Mouse (Mus musculus) embryo, embryonic 10.5 days (tissue): ENCODE results near the gene Fgd6.

Source experiments
- DNase-seq: peaks from one replicate; pipeline ENCODE4 v3.0.0-alpha.2; 2015; ENCODE audit warnings: low spot score

Gene Fgd6

DNA sequence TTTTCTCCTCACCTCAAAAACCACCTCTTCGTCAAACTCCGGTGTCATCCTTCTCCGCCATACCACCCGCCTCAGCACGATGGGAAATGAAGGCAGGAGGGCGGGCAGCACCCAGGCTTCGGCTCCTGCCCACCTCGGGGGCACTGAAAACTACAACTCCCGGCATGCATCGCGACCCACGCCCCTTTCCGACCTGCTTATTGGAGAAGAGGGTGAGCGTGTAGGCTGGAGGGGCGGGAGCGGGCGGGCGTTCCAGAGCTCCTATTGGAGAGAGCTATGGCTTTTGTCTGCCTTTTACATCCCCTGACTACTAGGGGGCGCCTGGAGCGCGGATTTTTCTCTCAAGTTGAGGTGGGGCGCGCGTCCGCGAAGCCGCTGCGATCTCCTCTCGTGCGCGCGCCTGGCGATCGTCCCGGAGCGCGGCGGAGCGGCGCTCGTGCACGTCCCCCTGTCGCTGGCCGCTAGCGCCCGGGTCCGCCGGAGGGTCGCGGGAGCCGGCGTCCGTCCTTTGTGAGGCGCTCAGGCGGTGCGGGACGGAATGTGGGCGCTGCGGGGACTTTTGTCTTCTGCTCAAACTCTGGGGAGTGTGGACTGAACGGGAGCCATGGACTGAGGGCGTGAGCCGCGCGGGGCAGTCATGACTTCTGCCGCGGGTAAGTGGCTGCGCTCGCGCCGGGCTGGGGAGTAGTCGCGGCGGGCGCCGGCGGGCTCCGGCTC lies at the start of gene Fgd6, which contains the start of gene Vezt:
Fgd6 (plus strand) TSS at position 344 of the 717 bp plus-strand sequence.
Vezt (minus strand) TSS at position 160 of the 717 bp plus-strand sequence.
- DNase-seq, result peak; percentile 100

DNA sequence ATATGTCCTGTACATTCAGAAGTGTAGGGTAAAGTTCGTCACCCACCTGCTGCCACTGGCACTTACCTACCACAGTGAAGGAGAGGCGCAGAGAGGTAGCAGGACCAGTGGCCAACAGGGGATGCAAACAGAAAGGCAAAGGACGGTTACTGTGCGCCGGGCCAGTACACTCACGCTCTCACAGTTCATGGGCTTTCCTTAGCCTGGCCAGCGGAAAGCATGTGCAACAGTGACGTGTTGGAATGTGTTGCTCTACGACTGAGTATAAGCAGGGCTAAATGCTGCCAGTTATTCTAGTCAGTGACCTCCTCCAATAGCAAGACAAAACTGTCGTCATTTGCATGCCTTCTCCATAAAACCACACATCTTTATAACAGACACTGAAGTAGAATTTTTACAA lies 41.7 kb upstream of the Fgd6 start:
- DNase-seq, result no peak

DNA sequence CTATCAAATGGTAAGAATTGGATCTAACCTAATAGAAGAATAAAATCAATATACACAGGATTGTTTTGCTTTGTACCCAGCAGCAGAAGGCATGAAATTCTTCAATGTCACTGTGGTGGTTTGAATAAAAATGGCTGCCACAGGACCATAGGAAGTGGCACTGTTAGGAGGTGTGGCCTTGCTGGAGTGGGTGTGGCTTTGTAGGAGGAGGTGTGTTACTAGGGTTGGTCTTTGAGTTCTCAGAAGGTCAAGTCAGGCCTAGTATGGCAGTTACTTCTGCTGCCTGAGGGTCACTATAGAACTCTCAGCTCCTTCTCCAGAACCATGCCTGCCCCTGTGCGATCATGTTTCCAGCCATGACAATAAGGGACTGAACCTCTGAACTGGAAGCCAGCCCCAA lies 40.7 kb upstream of the Fgd6 start:
- no peak for DNase-seq

DNA sequence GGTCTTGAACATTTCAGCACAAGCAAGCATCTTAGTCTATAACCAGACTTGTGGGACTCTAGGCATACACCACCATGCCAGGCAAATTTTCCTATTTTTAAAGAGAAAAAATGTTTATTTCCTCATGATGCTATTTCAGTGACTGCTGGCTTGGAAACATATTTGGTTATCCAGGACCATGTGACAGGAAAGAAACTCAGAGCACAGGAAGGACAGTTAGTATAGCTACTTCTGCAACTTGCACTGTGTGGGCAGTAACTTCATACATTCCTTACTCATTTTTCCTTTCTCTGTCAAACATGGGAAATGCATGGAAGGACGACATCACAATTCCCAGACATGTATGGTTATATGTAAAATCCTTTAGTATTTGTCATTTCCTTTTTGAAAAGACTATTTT lies 36.4 kb upstream of the Fgd6 start:
- DNase-seq, result no peak

- no peak for DNase-seq
Observed at GRCm38 (mm10) chr10:94000223-94000622, 35.6 kb upstream of the Fgd6 start.

DNA sequence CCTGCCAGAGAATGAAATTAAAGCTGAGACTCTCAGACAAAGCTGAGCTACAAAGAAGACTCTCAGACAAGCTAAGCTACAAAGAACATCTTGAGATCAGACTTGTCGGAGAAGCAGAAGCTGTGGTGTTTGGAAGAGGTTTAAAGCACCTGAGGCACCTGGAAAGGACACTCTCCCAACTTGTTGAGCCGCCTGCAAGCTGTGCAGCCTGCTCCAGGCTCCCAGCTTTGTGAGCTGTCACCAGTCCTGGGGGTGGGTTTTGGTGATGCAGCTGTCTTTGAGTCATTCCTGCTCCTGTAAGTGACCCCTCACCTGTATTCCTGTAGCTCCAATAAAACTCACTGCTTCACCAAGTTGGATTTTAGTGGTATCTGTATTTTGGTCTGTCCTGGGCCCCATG lies 27.4 kb upstream of the Fgd6 start:
- DNase-seq, result no peak

DNA sequence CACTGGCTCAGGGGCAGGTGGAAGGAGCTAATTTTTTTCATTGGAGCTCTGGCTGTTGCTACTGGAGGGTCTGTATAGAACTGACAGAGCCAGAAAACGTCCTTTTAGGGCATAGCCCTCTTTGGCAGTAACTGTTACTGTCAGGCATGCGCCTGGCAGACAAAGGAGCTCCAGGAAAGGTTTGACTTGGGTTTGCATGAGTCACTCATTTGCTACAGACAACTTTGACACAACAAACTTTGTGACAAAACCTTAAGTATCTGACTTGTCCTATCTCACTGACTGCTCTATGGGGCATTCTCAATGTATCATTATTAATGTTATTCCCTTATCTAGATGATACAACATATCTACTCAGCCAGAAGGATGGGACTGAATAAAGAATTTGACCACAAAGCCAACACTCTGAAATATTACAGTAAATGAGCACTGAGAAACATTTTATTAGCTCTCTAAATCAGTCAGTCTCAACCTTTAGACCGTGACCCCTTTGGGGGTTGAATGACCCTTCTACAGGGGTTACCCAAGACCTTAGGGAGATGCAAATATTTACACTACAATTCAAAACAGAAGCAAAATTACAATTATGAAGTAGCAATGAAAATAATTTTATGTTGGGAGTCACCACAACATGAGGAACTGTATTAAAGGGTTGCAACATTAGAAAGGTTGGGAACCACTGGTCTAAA lies 25.7 kb upstream of the Fgd6 start:
- no peak for DNase-seq

- DNase-seq, result peak; percentile 51
Observed at GRCm38 (mm10) chr10:94011024-94011423, 24.8 kb upstream of the Fgd6 start.

- DNase-seq, result peak; percentile 86
Observed at GRCm38 (mm10) chr10:94013196-94013595, 22.6 kb upstream of the Fgd6 start.

GRCm38 (mm10) chr10:94014200-94014599 lies 21.6 kb upstream of the Fgd6 start:
- no peak for DNase-seq

DNA sequence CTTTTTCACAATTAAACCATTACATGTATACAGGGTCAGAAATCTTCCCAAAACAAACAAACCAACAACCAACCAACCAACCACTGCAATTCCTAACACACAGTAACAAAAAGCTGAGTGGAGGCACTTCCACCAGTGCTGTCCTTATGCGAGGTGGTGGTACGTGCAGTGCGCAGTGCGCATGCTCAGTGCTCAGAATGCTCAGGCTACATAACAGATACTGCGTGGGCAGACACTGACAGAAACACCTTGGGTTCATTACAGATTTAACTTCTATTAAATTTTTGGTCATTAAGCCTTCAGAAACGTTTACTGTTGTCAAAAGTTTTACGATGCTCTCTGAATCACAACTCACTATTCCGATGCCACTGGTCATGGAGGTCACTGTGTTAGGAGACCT lies 18.3 kb upstream of the Fgd6 start:
- DNase-seq, result no peak

GRCm38 (mm10) chr10:94020587-94020986 lies 15.2 kb upstream of the Fgd6 start:
- no peak for DNase-seq

GRCm38 (mm10) chr10:94021059-94021458 lies 14.7 kb upstream of the Fgd6 start:
- no peak for DNase-seq

DNA sequence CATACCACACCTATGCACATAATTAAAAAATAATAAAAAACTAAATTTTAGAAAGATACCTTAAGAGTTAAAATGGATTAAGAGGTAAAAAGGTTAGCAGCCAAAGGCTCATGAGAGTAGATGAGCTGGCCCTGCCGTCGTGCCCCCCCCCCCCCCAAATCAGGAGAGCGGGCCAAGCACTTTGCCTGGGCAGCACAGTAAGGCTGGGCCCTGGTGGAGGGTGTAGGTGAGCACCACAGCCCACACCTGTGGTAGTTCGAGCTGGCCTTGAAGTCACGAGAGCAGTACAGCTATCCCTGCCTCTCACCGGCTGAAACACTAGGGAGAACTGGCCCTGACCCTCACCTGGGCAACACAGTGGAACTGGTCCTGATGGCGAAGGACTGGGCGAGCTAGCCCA lies 10.7 kb upstream of the Fgd6 start:
- DNase-seq, result no peak

DNA sequence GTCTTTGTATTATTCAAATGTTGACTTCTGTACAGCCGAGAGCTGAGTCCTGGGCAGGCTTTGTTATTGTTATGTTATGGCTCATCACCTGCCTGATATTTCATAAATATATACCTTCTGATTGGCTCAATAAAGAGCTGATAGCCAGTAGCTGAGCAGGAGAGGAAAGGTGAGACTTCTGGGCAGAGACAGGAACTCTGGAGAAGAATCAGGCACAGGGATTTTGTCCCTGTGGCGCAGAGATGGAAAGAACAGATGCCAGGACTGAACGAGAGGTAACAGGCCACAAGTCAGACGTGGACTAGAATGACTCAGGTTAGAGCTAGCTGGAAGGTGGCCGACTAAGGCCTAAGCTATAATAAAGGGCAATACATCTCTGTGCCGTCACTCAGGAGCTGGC lies 7.3 kb upstream of the Fgd6 start:
- no peak for DNase-seq

- no peak for DNase-seq
Observed at GRCm38 (mm10) chr10:94031164-94031563, 4.6 kb upstream of the Fgd6 start.

- DNase-seq, result peak; percentile 71
Observed at GRCm38 (mm10) chr10:94034876-94035657, 734 bp upstream of the Fgd6 start.

- DNase-seq, result peak; percentile 60
Observed at GRCm38 (mm10) chr10:94036375-94036758, 566 bp downstream of the Fgd6 start.

DNA sequence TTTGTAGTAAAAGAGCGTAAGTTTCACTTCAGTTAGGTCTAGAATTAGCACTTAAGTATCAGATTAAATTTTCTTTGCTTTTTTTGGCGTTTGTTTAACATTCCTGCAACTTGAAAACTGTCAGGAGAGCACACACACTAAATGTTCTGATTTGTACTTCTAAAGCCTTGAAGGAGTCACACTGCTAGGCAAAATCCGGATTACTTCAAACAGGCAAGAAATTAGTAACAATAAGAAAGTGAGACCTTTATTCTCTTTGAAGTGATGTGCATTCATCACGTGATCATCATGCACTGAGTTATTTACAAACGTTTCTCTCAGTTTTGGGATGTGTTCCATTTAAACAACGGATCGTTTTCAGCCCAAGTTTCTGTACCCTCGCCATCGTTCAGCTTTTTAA lies 1.4 kb downstream of the Fgd6 start:
- DNase-seq, result peak; percentile 17

DNA sequence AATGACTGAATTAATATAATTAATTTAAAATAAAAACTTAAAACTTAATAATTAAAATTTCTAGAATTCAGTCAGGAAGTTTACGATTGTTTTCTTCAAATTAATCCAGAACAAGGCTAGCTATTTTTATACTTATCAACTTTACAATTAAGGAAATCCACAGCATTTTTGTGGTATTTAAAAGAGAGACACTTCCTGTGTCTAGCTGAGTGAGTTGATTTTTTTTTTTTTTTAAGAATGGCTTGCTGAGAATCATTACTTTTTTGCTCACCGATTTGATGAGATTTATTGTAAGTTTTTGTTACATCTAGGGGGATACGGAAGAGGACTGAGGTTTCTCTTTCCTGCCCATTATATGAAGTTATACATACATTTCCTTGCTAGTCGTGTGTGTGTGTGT lies 1.8 kb downstream of the Fgd6 start:
- no peak for DNase-seq

DNA sequence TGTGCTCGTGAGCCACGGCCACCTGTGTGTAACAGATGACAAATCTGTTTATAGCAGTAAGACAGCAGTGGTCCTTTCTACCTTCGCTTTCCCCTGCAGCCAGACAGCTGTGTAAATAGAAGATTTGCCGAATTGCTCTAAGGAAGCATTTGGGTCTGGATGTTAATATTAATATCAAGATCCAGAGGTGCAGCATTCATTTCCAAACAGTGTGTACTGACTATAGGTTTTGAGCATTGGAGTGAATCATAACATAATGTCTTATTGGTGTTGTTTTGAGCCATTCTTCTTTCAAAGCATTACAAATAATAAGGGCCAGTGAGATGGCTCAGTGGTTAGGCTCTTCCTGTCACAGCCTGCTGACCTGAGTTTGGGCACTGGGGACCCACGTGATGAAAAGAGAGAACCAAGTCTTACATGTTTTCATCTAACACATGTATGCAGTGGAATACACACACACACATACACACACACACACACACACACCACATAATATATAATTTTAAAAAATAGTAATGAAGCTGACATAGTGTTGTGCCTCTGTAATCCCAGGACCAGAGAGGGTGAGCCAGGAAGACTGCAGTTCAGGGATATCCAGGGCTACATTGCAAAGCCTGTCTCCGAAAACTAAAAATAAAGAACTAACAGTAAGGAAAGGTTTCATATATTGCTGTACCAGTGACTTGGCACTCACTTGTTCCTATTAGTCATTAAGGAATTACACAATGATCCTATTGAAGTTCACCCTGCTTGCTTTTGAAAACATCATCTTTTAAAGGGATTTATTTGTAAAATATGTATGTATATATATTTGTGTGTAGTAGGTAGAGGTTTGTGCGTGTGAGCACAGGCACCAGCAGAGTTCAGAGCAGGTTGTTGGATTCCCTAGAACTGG lies 2.8 kb downstream of the Fgd6 start:
- no peak for DNase-seq

- DNase-seq, result peak; percentile 68
Observed at GRCm38 (mm10) chr10:94043908-94044307, 8.1 kb downstream of the Fgd6 start.
